Mouse (Mus musculus): ENCODE results near the gene Ccr6. TPM values are rescaled to one million over a fixed set of nuclear protein-coding genes. Genes with fewer than 3 reads are reported as not detected.
A peak's percentile ranks its signal among the peaks of the same experiment; 100 is the strongest.

The Ccr6 gene
- total and polyA plus RNA-seq, 3 experiments, result 1.5 to 8.0 (median 5.2) TPM

GRCm38 (mm10) chr17:8229607-8230006, 6.2 kb upstream of the Ccr6 start:
- TF ChIP-seq ZNF384 (IDR thresholded peaks at IDR 0.05; ENCODE audit: low read depth, low read length) (no peak), E2F4 (IDR thresholded peaks at IDR 0.05; ENCODE audit: insufficient replicate concordance, low read depth, low read length) (no peak), MAZ (IDR thresholded peaks at IDR 0.05; ENCODE audit: low read depth, low read length) (no peak), CTCF (conservative IDR thresholded peaks at IDR 0.05 in 1 of 2, IDR thresholded peaks at IDR 0.05 in 1 of 2; ENCODE audit: low read depth in 2 of 2, low read length in 2 of 2) (no peak), ETS1 (conservative IDR thresholded peaks at IDR 0.05; ENCODE audit: low read depth, low read length) (no peak), MEF2A (IDR thresholded peaks at IDR 0.05; ENCODE audit: borderline replicate concordance, low read depth, low read length) (no peak), MAX (IDR thresholded peaks at IDR 0.05; ENCODE audit: low read length) (no peak), PAX5 (IDR thresholded peaks at IDR 0.05; ENCODE audit: low read length) (no peak), TCF12 (IDR thresholded peaks at IDR 0.05; ENCODE audit: low read depth, low read length) (no peak), SMC3 (IDR thresholded peaks at IDR 0.05; ENCODE audit: low read depth, low read length) (no peak), ZC3H11A (IDR thresholded peaks at IDR 0.05; ENCODE audit: low read depth, low read length) (no peak), USF1 (IDR thresholded peaks at IDR 0.05; ENCODE audit: low read depth, low read length) (no peak), GABPA (IDR thresholded peaks at IDR 0.05; ENCODE audit: insufficient replicate concordance, low read depth, low read length) (no peak), KAT2A (IDR thresholded peaks at IDR 0.05; ENCODE audit: insufficient replicate concordance, low read length) (no peak), EP300 (IDR thresholded peaks at IDR 0.05; ENCODE audit: low read length) (no peak), ELF1 (IDR thresholded peaks at IDR 0.05; ENCODE audit: low read depth, low read length) (no peak), POLR2AphosphoS2 (IDR thresholded peaks at IDR 0.05; ENCODE audit: low read depth, low read length) (no peak)

GRCm38 (mm10) chr17:8232089-8232488, 3.8 kb upstream of the Ccr6 start:
- DNase-seq (ENCODE audit: extremely low read depth), result no peak
- dilution Hi-C loops (cut with MboI; ENCODE audit: extremely low pct_ligation_motif_present, extremely low pct_unique_long_range_greater_than_20kb, low sequenced_read_pairs), result no loop called here
- Histone ChIP-seq H3K4me2 (ENCODE audit: insufficient read depth, low read depth, poor library complexity, severe bottlenecking) (no peak overlapping the region), H3K4me1 (ENCODE audit: control insufficient read depth in 1 of 2, insufficient read depth in 2 of 2) (peaks cover 15 to 56% of the 10 kb centered on the region in 2 experiments), H3K9me3 (replicated peaks; ENCODE audit: low read length) (peaks cover 11% of the 10 kb centered on the region), H3K27ac (ENCODE audit: insufficient read depth, low read depth) (no peak overlapping the region), H3K9ac (ENCODE audit: insufficient read depth, low read depth) (no peak overlapping the region), H3K4me3 (replicated peaks in 1 of 3; ENCODE audit: low read depth in 2 of 3, low read length in 2 of 3, poor library complexity in 1 of 3) (no peak overlapping the region), H3K79me2 (replicated peaks; ENCODE audit: control insufficient read depth, extremely low read depth, insufficient read depth, poor library complexity, severe bottlenecking) (no peaks in the 10 kb centered on the region), H3K36me3 (replicated peaks in 1 of 2; ENCODE audit: control insufficient read depth in 1 of 2, insufficient read depth in 1 of 2, low read length in 1 of 2) (no peaks in the 10 kb centered on the region), H3K27me3 (replicated peaks) (peaks cover 5% of the 10 kb centered on the region)
- in situ Hi-C loops (cut with MboI; ENCODE audit: low pct_ligation_motif_present, low pct_unique_long_range_greater_than_20kb, low sequenced_read_pairs), result no loop called here
- TF ChIP-seq USF2 (conservative IDR thresholded peaks at IDR 0.05; ENCODE audit: low read depth, low read length) (no peak), ZNF384 (IDR thresholded peaks at IDR 0.05; ENCODE audit: low read depth, low read length) (no peak), CTCF (conservative IDR thresholded peaks at IDR 0.05 in 1 of 2, IDR thresholded peaks at IDR 0.05 in 1 of 2; ENCODE audit: low read depth in 2 of 2, low read length in 2 of 2) (no peak), E2F4 (IDR thresholded peaks at IDR 0.05; ENCODE audit: insufficient replicate concordance, low read depth, low read length) (no peak), RAD21 (IDR thresholded peaks at IDR 0.05; ENCODE audit: low read depth, low read length) (no peak), ZKSCAN1 (IDR thresholded peaks at IDR 0.05; ENCODE audit: borderline replicate concordance, low read depth, low read length) (no peak), TBP (conservative IDR thresholded peaks at IDR 0.05; ENCODE audit: low read depth, low read length) (no peak), ZMIZ1 (IDR thresholded peaks at IDR 0.05; ENCODE audit: low read depth, low read length) (no peak), UBTF (IDR thresholded peaks at IDR 0.05; ENCODE audit: low read depth, low read length) (no peak), POLR2A (IDR thresholded peaks at IDR 0.05; ENCODE audit: low read depth, low read length) (no peak), ZC3H11A (IDR thresholded peaks at IDR 0.05; ENCODE audit: low read depth, low read length) (no peak), ELF1 (IDR thresholded peaks at IDR 0.05; ENCODE audit: low read depth, low read length) (no peak), USF1 (IDR thresholded peaks at IDR 0.05; ENCODE audit: low read depth, low read length) (no peak), EP300 (IDR thresholded peaks at IDR 0.05; ENCODE audit: low read length) (peak; percentile 38; the same call in 1 of the 2 replicates), POLR2AphosphoS2 (IDR thresholded peaks at IDR 0.05; ENCODE audit: low read depth, low read length) (no peak), BHLHE40 (IDR thresholded peaks at IDR 0.05; ENCODE audit: low read depth, low read length) (peak; percentile 19; the same call in 1 of the 2 replicates), IRF4 (IDR thresholded peaks at IDR 0.05; ENCODE audit: low read depth, low read length) (peak; percentile 61; the same call in 1 of the 2 replicates)

More at GRCm38 (mm10) chr17:8229607-8230006, 6.2 kb upstream of the Ccr6 start:
- in situ Hi-C loops (cut with MboI; ENCODE audit: low pct_ligation_motif_present, low pct_unique_long_range_greater_than_20kb, low sequenced_read_pairs) (no loop called here), dilution Hi-C loops (cut with MboI; ENCODE audit: extremely low pct_ligation_motif_present, extremely low pct_unique_long_range_greater_than_20kb, low sequenced_read_pairs) (no loop called here)
- Histone ChIP-seq H3K4me3 (replicated peaks in 1 of 3; ENCODE audit: low read depth in 2 of 3, low read length in 2 of 3, poor library complexity in 1 of 3) (no peak overlapping the region), H3K27me3 (replicated peaks) (peaks cover 5% of the 10 kb centered on the region), H3K9ac (ENCODE audit: insufficient read depth, low read depth) (no peak overlapping the region), H3K4me2 (ENCODE audit: insufficient read depth, low read depth, poor library complexity, severe bottlenecking) (no peak overlapping the region), H3K79me2 (replicated peaks; ENCODE audit: control insufficient read depth, extremely low read depth, insufficient read depth, poor library complexity, severe bottlenecking) (no peaks in the 10 kb centered on the region), H3K27ac (ENCODE audit: insufficient read depth, low read depth) (no peak overlapping the region), H3K9me3 (replicated peaks; ENCODE audit: low read length) (peaks cover 8% of the 10 kb centered on the region), H3K36me3 (replicated peaks in 1 of 2; ENCODE audit: control insufficient read depth in 1 of 2, insufficient read depth in 1 of 2, low read length in 1 of 2) (no peaks in the 10 kb centered on the region), H3K4me1 (ENCODE audit: control insufficient read depth in 1 of 2, insufficient read depth in 2 of 2) (peaks cover 24 to 60% of the 10 kb centered on the region in 2 experiments)
- DNase-seq (ENCODE audit: extremely low read depth), result no peak

All from CH12.LX (cell line).